Mouse (Mus musculus) ZHBTc4 (cell line): ENCODE measurements around the gene Gatad2a.

Source experiments
- DNase-seq: peaks from one replicate; pipeline ENCODE4 v3.0.0-alpha.2; 2011; ENCODE audit warnings: low read depth, low spot score

Gene Gatad2a

DNA sequence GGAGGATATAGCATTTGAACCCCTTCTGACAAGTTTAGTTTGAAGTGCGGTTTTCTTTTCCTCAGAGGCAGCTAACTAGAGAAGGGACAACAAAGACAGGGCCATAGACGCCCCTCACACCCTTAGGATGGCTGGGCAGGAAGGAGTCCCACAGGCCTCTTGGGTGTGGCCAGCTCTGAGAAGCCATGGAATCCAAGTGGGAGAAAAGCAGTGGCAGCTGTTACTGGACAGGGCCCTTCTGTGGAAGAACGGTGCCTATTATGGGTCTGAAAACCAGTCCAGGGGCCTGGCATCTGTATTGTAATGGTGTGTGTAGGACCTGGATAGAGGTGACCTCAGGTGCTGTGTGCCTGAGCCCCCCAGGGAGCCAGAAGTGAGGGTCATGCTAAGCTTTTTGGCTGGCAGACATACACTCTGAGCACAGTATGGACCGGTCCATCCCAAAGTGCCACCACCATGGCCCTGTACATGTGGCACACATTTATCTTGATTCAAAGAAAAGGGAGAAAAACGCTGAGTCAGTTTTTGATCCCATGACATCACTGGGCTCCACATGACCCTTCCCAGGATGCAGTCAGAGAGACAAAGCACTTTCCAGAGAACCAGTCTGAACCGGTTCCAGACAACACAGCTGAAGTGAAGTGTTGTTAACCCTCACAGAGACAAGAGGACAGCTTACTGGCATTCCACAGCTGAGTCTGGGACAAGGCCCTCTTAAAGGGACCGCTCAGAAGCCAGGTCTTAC, 60.0 kb downstream of the Gatad2a start:
- DNase-seq: peak; percentile 99

DNA sequence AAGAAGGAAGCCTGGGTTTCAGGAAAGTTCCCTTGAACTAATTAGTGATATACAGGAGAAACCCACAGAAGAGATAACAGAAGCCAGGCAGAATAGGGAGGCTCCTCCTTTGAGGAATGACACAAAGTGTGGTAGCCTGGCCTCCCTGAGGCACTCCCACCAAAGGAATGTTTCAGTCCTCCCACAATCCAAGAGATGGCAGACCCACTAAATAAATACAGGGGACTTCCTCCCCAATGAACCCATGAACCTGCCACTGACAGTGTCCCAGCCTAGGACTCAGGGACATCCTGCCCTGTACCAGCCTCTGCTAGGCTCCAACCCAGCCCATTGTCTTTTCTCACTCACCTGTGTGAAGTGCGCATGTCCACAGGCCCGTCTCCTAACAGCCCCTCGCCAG, 60.8 kb downstream of the Gatad2a start:
- peak; percentile 82 for DNase-seq

- no peak for DNase-seq
These were observed 61.6 kb downstream of the Gatad2a start for GRCm38 (mm10) chr8:69934582-69934981.

GRCm38 (mm10) chr8:69933811-69934210, 62.4 kb downstream of the Gatad2a start:
- no peak for DNase-seq

GRCm38 (mm10) chr8:69926901-69927300, 69.3 kb downstream of the Gatad2a start:
- DNase-seq: no peak

DNA sequence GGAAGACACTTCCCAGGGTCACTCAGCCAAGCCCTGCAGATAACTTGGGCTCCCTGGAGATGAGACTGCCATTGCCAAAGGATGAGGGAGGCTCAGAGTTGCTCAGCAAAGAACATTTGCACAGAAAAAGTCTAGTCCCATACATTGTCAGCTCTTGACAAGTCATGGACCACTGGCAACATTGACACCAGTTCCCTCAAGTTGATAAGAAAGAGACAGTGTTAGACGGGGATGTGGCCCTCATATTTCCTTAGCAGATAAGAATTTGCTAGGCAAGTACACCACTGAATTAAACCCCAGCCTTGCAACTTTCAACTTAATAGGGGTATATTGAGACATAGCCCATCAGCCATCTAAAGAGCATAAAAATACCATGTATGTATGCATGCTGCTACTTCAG, 72.2 kb downstream of the Gatad2a start:
- no peak for DNase-seq

- DNase-seq: no peak
These were observed 75.0 kb downstream of the Gatad2a start for GRCm38 (mm10) chr8:69921141-69921540.

GRCm38 (mm10) chr8:69919876-69920662, 76.1 kb downstream of the Gatad2a start:
- peak; percentile 97 for DNase-seq

DNA sequence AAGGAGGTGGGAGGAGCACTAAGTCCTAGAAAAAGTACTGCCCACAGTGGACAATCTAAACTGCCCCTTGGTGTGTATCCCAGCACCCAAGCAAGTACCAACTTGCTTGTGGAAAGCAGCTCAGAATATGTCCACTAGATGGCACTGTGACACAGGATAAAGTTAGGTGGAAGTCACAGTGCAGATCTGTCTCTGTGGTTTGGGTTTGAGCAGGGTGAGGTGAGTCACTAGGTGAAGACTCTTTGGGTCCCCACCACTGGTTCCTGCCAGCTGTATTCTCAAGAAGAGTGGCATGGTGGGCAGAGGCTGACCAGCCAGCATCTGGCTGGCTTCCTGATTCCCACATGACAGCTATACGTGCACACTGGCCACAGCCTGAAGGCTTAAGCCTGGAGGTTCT, 77.2 kb downstream of the Gatad2a start:
- peak; percentile 93 for DNase-seq

DNA sequence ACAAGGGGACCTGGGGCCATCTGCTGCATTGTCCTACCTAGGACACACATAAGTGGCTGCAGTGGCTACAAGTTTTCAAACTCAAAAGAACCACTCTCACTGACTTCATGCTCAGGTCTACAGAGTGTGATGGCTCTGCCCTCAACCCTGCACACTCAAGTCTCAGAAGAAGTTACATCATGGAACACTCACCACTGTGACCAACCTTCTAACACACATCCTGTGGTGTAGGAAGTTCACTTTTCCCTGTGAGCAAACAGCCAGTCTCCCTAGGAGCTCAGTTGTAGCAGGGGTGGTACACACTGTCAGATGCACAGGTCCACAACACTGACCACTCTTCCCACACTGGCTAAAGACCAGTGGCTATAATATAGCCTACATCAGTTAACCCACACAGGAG, 77.7 kb downstream of the Gatad2a start:
- DNase-seq: no peak

DNA sequence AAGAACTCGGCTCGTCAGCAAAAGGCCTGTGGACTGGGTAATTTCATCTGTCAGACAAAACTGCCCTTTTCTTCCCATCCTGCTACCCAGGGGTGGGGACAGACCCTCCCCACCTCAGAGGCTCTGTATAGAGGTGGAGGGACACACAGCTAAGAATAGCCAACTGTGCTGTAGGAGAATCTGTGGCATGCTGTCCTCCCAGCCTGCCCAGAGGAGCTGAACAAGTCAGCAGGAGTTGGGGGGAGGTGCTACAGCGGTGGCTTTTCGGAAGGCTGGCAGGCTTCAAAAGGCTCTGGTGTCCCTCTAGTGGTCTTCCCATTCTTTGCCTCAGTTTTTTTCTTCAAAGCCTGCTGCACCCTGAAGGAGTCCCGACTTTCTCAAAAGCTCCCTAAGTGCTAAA, 80.4 kb downstream of the Gatad2a start:
- DNase-seq: peak; percentile 70

- DNase-seq: no peak
These were observed 81.7 kb downstream of the Gatad2a start for GRCm38 (mm10) chr8:69914526-69914925.

GRCm38 (mm10) chr8:69912478-69913074, 83.6 kb downstream of the Gatad2a start:
- DNase-seq: no peak

DNA sequence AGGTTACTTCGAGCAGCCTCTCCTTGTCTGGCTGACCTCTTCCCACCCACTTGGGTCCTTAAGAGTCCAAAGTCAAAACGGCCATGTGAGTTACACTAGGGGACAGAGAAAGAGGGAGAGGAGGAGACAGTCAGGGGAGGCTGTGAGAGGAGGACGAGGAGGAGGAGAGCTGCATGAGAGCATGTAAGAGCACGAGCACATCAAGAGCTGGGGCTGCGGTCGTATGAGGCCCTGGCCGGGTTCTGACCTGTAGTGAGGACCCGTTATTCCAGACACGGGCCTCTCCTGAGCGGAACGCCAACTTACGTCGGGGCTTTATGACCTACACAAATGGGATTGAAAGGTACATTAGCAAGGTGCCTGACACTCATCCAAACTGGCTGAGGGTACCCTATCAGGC, 84.3 kb downstream of the Gatad2a start:
- no peak for DNase-seq

GRCm38 (mm10) chr8:69907106-69907505, 89.1 kb downstream of the Gatad2a start:
- DNase-seq: no peak

DNA sequence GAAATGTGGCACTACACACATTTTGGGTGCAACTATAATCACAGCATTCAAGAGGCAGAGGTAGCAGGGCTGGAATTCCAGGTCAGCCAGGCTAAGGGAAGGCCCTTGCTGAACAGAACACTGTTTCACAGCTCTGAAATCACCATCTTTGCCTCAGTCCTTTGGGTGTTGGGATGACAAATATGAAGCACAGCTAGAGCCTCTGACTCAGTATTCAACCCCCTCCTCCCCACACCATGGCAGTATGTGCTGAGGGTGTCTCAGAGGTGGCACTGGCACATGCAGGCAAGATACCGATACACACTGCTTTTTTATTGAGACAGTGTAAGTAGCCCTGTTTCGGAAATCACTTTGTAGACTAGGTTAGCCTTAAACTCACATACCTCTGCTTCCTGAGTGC, 89.9 kb downstream of the Gatad2a start:
- DNase-seq: no peak

- no peak for DNase-seq
These were observed 92.1 kb downstream of the Gatad2a start for GRCm38 (mm10) chr8:69904096-69904495.

DNA sequence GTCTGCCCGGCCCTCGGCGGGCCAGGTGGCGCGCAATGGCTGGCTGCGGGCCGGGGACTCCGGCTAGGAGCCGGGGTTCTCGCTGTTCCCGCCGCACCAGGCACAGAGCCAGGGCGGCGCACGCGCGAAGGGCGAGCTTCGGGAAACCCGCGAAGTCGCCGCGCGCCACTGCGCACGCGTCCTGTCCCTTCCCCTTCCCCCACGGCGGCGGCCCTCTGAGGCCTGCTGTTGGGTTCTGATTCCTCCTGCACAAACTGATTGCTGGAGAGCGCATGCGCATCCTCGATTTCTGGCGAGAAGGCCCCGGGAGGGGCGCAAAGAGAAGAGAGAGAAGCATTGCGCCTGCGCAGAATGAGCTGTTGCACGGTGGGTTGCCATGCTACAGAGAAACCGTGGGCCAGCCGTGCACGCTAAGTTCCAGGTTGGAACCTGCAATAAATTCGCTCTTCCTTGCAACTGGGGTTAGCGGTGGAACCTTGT, 93.1 kb downstream of the Gatad2a start:
- peak; percentile 100 for DNase-seq

DNA sequence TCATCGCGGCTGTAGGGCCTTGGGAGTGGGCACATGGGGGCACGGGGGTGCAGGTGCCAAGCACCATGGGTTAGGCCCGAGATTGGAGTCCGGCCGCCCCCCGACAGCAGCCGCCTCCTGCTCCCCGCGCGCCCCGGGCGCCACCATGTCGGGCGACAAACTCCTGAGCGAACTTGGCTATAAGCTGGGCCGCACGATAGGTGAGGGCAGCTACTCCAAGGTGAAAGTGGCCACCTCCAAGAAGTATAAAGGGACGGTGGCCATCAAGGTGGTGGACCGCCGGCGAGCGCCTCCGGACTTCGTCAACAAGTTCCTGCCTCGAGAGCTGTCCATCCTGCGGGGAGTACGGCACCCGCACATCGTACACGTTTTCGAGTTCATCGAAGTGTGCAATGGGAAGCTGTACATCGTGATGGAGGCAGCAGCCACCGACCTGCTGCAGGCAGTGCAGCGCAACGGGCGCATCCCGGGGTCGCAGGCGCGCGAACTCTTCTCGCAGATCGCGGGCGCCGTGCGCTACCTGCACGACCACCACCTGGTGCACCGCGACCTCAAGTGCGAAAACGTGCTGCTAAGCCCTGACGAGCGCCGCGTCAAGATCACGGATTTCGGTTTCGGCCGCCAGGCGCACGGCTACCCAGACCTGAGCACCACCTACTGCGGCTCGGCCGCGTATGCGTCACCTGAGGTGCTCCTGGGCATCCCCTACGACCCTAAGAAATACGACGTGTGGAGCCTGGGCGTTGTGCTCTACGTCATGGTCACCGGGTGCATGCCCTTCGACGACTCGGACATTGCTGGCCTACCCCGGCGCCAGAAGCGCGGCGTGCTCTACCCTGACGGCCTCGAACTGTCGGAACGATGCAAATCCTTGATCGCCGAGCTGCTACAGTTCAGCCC, 93.8 kb downstream of the Gatad2a start, which contains the start of the genes Tssk6, Ndufa13 and Yjefn3:
Gene Tssk6 (plus strand): TSS at position 22 of the 900 bp plus-strand sequence.
Gene Ndufa13 (minus strand): TSS at position 396 of the 900 bp plus-strand sequence.
Gene Yjefn3 (minus strand): TSS at position 550 of the 900 bp plus-strand sequence.
- DNase-seq: peak; percentile 72

GRCm38 (mm10) chr8:69901484-69902162, 94.6 kb downstream of the Gatad2a start:
- DNase-seq: peak; percentile 99
